Mouse (Mus musculus) erythroblast, embryonic 14.5 days (primary cell): ENCODE results near the gene Snrpa1. TPM values are rescaled to one million over a fixed set of nuclear protein-coding genes. Genes with fewer than 3 reads are reported as not detected.

Experiments
- H3K27me3 ChIP-seq: 2 replicates; pipeline ENCODE4 v1.6.1; 2012; ENCODE audit warnings: inconsistent platforms; ENCODE audit not compliant: control insufficient read depth
- H3K36me3 ChIP-seq: 2 replicates; pipeline ENCODE4 v1.6.1; 2012; ENCODE audit warnings: mild to moderate bottlenecking, inconsistent platforms; ENCODE audit not compliant: control insufficient read depth
- H3K4me1 ChIP-seq: 2 replicates; pipeline ENCODE4 v1.6.1; 2012; ENCODE audit warnings: inconsistent platforms; ENCODE audit not compliant: control insufficient read depth
- H3K4me3 ChIP-seq: replicated peaks from 2 replicates; pipeline ENCODE3; 2012; ENCODE audit warnings: moderate library complexity, mild to moderate bottlenecking, inconsistent platforms
- H3K9me3 ChIP-seq: 2 replicates; pipeline ENCODE4 v1.6.1; 2012; ENCODE audit warnings: low read length, inconsistent platforms, mixed read lengths; ENCODE audit not compliant: control insufficient read depth
- GATA1 ChIP-seq: IDR thresholded peaks from 2 replicates; pipeline ENCODE4 v1.6.1; 2012; ENCODE audit warnings: low read length, inconsistent platforms, mixed read lengths
- TAL1 ChIP-seq: IDR thresholded peaks from 3 replicates; pipeline ENCODE4 v1.6.1; 2012; ENCODE audit warnings: low read length, inconsistent platforms, mixed read lengths
- polyA plus RNA-seq: library from polyadenylated mRNA; stranded (reverse); fragments of >175 nt; gene quantifications from 2 replicates; pipeline ENCODE4 v1.2.3, GENCODE M21; 2012

Gene Snrpa1
- polyA plus RNA-seq, 1 experiment, result 9.9 TPM

GRCm38 (mm10) chr7:66076411-66076810, 17.6 kb downstream of the Snrpa1 start:
- H3K36me3 ChIP-seq, result peaks cover 64% of the 10 kb centered on the region
- no peak for TF ChIP-seq GATA1
- no peak for TF ChIP-seq TAL1

GRCm38 (mm10) chr7:66079364-66080230, 20.8 kb downstream of the Snrpa1 start, which contains the start of gene Selenos:
Gene Selenos (plus strand): TSS chr7:66079649.
- Histone ChIP-seq H3K27me3 (no peaks in the 10 kb centered on the region), H3K9me3 (no peaks in the 10 kb centered on the region), H3K4me3 (peak within 1 kb of the TSS; percentile 71), H3K4me1 (peaks cover 26% of the 10 kb centered on the region), H3K36me3 (peaks cover 55% of the 10 kb centered on the region)
- no peak for TF ChIP-seq TAL1
- TF ChIP-seq GATA1, result no peak

More at GRCm38 (mm10) chr7:66076411-66076810, 17.6 kb downstream of the Snrpa1 start:
- H3K4me1 ChIP-seq, result peaks cover 24% of the 10 kb centered on the region
- H3K9me3 ChIP-seq, result no peaks in the 10 kb centered on the region
- no peak overlapping the region for H3K4me3 ChIP-seq
- no peaks in the 10 kb centered on the region for H3K27me3 ChIP-seq

- Histone ChIP-seq H3K36me3 (peaks cover 55% of the 10 kb centered on the region), H3K4me1 (peaks cover 26% of the 10 kb centered on the region), H3K4me3 (peak overlapping the region; percentile 71), H3K9me3 (no peaks in the 10 kb centered on the region), H3K27me3 (no peaks in the 10 kb centered on the region)
- no peak for TF ChIP-seq GATA1
- TF ChIP-seq TAL1, result no peak
Measured at GRCm38 (mm10) chr7:66080231-66080613, 21.4 kb downstream of the Snrpa1 start.

GRCm38 (mm10) chr7:66083757-66084156, 25.0 kb downstream of the Snrpa1 start:
- Histone ChIP-seq H3K27me3 (no peaks in the 10 kb centered on the region), H3K4me3 (no peak overlapping the region), H3K4me1 (peaks cover 22% of the 10 kb centered on the region), H3K9me3 (no peaks in the 10 kb centered on the region), H3K36me3 (peaks cover 63% of the 10 kb centered on the region)
- TF ChIP-seq TAL1 (no peak), GATA1 (no peak)

- TF ChIP-seq GATA1, result no peak
- Histone ChIP-seq H3K36me3 (peaks cover 69% of the 10 kb centered on the region), H3K27me3 (no peaks in the 10 kb centered on the region), H3K9me3 (no peaks in the 10 kb centered on the region), H3K4me1 (peaks cover 16% of the 10 kb centered on the region), H3K4me3 (no peak overlapping the region)
Measured at GRCm38 (mm10) chr7:66084546-66084945, 25.7 kb downstream of the Snrpa1 start.

- Histone ChIP-seq H3K9me3 (no peaks in the 10 kb centered on the region), H3K36me3 (peaks cover 83% of the 10 kb centered on the region), H3K4me1 (no peaks in the 10 kb centered on the region), H3K4me3 (no peak overlapping the region), H3K27me3 (no peaks in the 10 kb centered on the region)
- TF ChIP-seq TAL1 (no peak), GATA1 (no peak)
Measured at GRCm38 (mm10) chr7:66087652-66088051, 28.8 kb downstream of the Snrpa1 start.

GRCm38 (mm10) chr7:66088077-66088476, 29.3 kb downstream of the Snrpa1 start:
- Histone ChIP-seq H3K4me3 (no peak overlapping the region), H3K4me1 (no peaks in the 10 kb centered on the region), H3K9me3 (no peaks in the 10 kb centered on the region), H3K36me3 (peaks cover 80% of the 10 kb centered on the region), H3K27me3 (no peaks in the 10 kb centered on the region)
- TF ChIP-seq GATA1 (no peak), TAL1 (no peak)

- TF ChIP-seq TAL1, result no peak
- no peak for TF ChIP-seq GATA1
- Histone ChIP-seq H3K9me3 (no peaks in the 10 kb centered on the region), H3K36me3 (peaks cover 56% of the 10 kb centered on the region), H3K4me3 (no peak overlapping the region), H3K4me1 (no peaks in the 10 kb centered on the region), H3K27me3 (no peaks in the 10 kb centered on the region)
Measured at GRCm38 (mm10) chr7:66090676-66091190, 31.9 kb downstream of the Snrpa1 start.

- TF ChIP-seq GATA1, result no peak
- TF ChIP-seq TAL1, result no peak
- Histone ChIP-seq H3K9me3 (no peaks in the 10 kb centered on the region), H3K36me3 (peaks cover 50% of the 10 kb centered on the region), H3K27me3 (no peaks in the 10 kb centered on the region), H3K4me3 (no peak overlapping the region), H3K4me1 (no peaks in the 10 kb centered on the region)
Measured at GRCm38 (mm10) chr7:66091553-66091952, 32.8 kb downstream of the Snrpa1 start.
